Mouse (Mus musculus): ENCODE measurements around the gene Celf2.

Celf2 gene

DNA sequence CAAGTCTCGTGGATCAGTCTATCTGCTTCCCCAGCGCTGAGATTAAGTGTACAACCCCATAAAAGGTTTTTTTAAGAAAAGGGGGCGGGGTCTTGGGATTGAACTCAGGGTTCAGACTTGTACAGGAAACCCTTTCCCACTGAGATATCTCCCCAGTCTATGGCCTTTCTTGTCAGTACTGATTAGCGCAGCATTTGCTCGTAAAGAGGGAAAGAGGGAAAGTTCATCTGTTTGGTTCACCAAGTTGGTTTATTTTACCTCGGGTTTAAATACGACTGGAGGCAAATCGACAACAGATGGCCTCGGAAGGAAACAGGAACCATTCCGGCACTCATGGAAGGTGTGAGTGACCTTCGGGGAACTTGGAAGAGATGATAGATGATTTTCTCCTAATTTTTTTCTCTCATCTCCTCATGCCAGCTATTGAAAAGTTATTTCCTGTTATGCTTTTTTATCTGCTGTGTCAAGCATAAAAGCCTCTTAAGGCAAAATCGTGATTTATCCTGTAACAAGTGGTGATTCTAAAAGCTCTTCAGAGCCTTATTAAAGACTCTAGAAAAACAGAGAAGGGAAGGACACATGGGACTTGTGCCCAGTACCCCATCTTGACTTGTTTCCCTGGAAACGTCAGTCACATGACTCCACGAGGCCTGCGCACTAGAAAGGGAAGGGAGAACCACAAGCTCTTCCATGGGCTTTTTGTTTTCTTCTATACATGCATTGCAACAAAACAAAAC, 585.5 kb downstream of the Celf2 start:
- no peak for DNase-seq (ENCODE audit: low read depth, low spot score)

GRCm38 (mm10) chr2:6915386-6915785, 594.0 kb downstream of the Celf2 start:
- no peak for DNase-seq (ENCODE audit: low read depth, low spot score)

DNA sequence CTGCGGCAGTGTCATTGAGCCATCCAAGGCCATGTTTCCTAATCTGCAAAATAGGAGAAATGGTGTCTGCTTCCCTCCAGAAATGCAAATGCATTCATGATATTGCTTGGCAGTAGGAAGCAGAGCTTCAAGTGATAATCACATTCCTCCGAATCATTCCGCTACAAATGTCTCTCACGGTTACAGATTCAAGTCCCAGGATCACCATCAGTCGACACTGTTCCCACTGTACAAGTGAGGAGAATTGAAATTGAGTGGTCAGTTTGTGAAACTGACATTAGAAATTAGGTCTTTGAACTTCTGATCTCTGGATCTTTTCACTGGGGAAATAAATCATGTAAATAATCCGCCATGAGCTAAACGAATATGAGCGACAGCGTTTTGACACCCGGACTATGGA, 596.0 kb downstream of the Celf2 start:
- DNase-seq (ENCODE audit: low read depth, low spot score): no peak

DNA sequence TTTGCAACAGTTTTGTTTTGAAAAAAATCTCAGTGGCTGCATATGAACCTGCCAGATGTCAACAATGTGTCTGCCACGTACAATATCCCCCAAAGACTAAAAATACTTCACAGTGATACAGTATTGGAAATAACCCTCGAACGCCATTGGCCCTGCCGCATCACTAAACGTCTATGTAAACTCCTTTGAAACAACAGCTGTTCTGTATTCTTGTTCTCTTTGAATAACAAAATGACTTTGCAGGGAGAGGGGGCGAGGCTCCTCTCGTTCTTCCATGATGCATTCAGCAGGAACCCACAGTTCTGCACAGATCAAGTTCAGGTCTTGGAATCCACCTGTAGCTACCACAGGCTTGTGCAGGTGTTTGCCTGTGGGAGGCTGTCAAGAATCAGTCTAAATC, 597.4 kb downstream of the Celf2 start:
- no peak for DNase-seq (ENCODE audit: low read depth, low spot score)

DNA sequence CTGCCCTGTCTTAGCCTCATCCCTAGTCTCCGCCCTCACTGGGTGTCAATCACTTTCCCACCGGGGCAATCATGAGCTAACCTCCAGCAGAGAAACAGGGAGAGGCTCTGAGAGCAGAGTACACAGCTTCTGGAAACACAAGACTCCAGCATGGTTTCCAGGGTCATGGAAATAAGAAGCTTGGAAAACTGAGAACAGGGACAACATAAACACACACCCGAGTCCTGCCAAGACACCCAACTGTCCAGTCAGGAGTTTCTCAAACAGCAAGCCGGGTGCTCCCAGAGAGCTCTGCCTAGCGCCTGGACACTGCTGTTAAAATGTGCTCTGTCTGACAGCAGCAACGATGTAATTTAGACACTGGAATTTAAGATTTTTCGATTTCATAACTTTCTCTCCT, 599.4 kb downstream of the Celf2 start:
- DNase-seq (ENCODE audit: low read depth, low spot score): peak; percentile 75

DNA sequence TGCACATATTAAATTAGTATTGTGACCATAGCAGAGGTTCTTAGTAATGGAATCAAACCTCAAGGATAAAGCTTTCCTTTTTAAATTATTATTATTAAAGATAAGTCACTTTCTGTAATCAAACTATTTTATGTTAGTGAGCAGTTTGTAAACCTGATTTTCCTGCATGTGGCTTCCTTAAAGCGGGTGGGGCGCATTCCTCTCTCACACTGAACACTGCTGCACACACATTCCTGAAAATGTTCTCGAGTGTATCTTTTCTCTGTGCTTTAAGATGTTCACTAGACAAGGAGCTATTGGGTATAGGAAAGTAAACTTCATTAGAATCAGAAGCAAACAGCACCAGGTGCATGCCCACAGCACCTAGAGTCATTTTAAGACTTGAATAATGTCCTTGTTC, 605.0 kb downstream of the Celf2 start:
- no peak for DNase-seq (ENCODE audit: low read depth, low spot score)

- DNase-seq (ENCODE audit: low read depth, low spot score): no peak
These were observed 606.1 kb downstream of the Celf2 start for GRCm38 (mm10) chr2:6903251-6903763.

DNA sequence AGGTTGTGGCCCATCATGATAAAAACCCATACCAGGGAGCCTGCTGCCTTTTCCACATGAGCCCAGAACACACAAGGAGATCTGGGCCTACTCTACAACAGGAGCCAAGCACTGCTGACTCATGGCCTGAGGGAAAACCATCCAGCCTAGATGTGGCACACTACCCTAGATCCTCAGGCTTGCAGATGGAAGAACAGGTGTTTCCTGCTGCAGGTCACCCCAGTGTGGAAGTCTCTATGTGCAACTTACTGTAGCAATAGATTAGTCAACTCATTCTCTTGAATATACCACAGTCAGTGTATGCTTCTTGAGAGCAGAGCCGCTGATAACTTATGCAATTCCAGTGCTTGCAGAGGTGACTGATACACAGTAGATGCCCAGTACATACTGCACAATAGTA, 612.5 kb downstream of the Celf2 start:
- DNase-seq (ENCODE audit: low read depth, low spot score): no peak

- DNase-seq (ENCODE audit: low read depth, low spot score): no peak
These were observed 615.8 kb downstream of the Celf2 start for GRCm38 (mm10) chr2:6893597-6893996.

- no peak for DNase-seq (ENCODE audit: low read depth, low spot score)
These were observed 616.3 kb downstream of the Celf2 start for GRCm38 (mm10) chr2:6893095-6893494.

- DNase-seq (ENCODE audit: low read depth, low spot score): no peak
These were observed 624.3 kb downstream of the Celf2 start for GRCm38 (mm10) chr2:6884796-6885711.

DNA sequence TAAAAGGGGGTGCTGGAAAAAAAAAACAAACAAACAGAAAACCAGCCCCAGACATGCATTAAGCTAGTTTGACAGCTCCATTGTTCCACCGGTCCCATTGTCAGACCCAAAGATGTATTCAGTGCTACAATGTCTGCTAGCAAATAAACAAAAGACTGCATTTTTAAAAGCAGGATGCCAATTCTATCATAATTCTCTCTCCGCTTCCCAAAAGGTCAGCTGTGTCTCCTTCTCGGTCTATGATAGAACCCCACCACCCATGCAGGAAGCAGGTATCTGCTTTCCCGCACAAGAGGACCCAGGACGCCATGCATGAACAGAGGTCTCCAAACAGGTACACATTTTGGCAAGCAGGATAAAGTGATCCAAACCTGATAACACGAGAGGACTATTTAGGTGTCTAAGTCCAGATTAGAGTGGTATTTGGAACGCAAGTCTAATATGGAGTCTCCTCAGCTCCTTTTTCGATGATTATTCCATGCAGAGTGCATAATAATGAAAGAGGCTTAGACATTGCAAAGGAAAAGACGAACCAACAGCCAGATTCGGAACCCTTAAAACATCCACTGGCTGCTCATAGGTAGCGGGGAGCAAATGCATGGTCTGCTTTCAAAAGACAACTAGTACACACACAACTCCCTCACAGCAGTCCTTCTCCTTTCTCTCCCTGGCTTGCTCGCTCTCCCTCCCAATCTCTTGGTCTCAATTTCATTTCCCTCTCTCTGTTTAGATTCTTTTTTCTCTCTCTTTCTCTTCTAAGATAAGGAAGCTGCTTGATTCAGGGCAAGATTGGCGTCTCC, 625.2 kb downstream of the Celf2 start:
- DNase-seq (ENCODE audit: low read depth, low spot score): no peak

DNA sequence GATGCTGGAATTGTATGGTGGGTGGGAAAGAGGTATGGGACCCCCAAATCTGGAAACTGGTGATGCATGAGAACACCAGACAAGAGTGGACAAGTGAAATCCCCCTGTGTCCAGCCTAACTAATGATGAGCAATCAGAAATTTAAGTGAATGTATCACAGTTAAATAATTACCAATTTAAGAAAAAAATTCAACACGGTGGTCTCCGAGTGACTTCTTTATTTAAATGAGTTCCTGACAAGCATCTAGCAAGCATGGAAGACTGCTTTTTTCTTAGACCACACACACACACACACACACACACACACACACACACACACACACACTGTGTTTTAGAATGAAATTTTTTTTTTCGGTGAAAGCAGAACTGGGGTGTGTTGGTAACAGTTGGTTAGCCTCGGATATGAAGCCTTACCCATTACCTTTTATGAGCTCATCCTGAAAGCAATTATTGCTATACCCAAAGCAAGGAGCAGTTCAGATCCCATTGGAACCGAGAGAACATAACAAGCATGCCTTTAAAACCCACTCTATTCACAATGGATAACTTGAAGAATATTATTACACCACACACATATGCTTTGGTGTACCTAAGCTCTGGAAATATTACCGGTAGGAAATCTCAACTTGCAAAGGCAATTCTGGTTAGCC, 627.0 kb downstream of the Celf2 start:
- DNase-seq (ENCODE audit: low read depth, low spot score): no peak

DNA sequence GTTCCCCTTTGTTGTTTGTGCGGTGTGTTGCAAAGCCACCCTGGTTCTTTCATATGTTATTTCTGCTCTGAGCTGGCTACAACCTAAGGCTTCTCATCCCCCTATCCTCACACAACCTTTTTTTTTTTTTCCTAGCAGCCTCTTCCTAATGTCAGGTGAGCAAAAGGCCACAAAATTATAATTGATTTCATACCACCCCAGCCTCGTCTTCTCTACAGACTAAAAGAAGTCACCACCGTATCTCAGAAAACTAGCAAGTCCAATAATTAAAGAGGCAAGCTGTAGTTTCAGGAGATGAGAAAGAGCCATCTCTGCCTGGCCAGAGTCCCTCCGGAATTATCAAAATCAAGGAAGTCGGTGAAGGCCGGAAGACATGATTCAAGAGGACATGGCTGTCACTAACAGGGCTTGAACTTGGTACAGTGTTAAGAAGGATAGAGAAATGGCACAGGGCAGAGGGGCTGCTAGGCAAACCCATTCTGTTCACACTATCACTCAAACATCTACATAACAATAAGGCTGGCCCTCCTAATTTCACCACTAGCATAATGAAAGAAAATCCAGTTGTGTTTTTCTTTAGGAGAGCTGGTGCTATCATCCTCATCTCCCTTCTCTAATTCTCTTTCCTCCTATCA, 628.3 kb downstream of the Celf2 start:
- DNase-seq (ENCODE audit: low read depth, low spot score): no peak

GRCm38 (mm10) chr2:6877094-6877493, 632.3 kb downstream of the Celf2 start:
- no peak for DNase-seq (ENCODE audit: low read depth, low spot score)

- no peak for DNase-seq (ENCODE audit: low read depth, low spot score)
These were observed 632.8 kb downstream of the Celf2 start for GRCm38 (mm10) chr2:6876547-6876946.

DNA sequence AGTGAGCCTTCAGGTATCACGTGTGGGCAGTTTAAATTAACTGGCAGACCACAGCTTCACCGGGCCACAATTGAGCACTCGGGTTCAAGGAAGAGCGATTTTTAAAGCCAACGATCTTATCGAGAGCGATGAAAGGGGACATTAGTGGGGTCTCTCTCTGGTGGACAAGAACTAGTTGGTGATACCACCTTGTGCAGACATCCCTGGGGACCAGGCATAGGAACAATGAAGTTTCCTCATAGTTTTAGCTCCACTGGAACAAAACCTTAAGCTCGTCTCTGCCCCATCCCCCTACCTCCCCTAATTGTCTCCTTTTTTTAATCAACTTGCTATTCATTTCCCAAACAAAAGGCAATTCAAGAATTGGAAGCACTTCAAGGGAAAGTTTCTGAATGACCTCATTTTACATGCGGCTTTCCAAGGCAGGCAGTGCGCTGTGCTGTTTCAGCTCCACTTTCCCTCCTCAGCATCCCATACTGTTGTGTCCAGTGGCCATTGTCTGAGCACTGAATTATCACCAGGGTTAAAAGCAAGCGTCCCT, 634.2 kb downstream of the Celf2 start:
- DNase-seq (ENCODE audit: low read depth, low spot score): no peak

DNA sequence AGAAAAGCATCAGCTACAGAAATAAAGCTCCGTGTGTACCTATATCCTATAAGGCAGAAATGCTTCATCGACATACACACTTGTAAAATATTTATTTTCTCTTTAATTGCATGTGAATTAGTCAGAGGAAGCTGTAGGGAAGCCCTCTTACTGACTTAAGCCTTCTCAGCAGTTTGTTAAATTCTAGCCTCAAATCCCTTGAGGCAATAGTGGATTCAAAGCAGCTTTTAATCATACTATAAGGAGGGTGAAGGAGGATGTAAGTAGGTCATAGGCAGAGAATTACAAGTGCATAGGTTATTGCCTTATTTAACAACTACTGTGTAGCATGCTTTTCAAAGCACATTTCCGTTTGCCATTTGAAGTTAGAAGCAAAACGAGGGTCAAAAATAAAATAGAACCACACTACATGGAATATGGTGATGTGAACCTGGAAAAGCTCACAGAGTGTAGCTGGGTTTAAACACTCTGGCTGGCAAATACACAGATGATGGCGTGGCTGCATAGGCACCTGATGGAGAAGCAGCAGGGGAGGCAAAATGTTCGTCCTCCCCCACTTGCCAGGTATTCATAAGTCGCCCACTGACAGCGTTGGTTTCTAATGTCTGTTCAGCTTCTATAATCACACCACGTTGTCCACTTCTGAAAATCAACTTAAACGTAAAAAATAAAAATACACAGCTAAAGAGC, 635.0 kb downstream of the Celf2 start:
- no peak for DNase-seq (ENCODE audit: low read depth, low spot score)

- DNase-seq (ENCODE audit: low read depth, low spot score): no peak
These were observed 635.7 kb downstream of the Celf2 start for GRCm38 (mm10) chr2:6873711-6874110.

DNA sequence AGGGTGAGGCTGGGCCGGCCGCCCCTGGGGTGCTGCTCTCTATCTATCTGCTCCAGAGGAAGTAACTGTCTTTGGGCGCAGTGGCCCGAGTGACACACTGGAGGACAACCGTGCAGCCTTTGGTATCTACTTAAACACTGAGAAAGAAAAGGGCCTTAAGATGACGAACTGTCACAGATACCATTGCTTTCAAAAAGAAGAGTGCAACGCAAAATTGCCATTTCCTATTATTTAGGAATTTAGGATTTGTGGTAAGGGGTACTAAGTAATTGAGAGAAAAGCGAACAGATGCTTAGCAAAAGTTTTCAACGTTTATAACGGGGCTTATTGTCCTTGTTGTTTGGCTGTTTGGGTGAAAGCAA, 636.5 kb downstream of the Celf2 start:
- DNase-seq (ENCODE audit: low read depth, low spot score): no peak

Measured in skeletal muscle tissue, adult 2 months (tissue).